Mouse (Mus musculus) midbrain, embryonic 10.5 days (tissue): Measurements from ENCODE around the gene Prickle2. TPM values are rescaled to one million over a fixed set of nuclear protein-coding genes. Genes with fewer than 3 reads are reported as not detected.

ENCODE experiments used
- DNase-seq: peaks from one replicate; pipeline ENCODE4 v3.0.0-alpha.2; 2017; ENCODE audit warnings: low spot score
- H3K27ac ChIP-seq: fragments of 300-500 bp; sonication (generic); replicated peaks from 2 replicates; pipeline ENCODE4 v1.5.1; 2016; ENCODE audit warnings: mild to moderate bottlenecking
- H3K27me3 ChIP-seq: fragments of 300-500 bp; sonication (generic); 2 replicates; pipeline ENCODE4 v1.6.1; 2016; ENCODE audit warnings: low read depth, mild to moderate bottlenecking; ENCODE audit not compliant: poor library complexity, severe bottlenecking
- H3K36me3 ChIP-seq: fragments of 300-500 bp; sonication (generic); 2 replicates; pipeline ENCODE4 v1.6.1; 2016; ENCODE audit warnings: mild to moderate bottlenecking, moderate library complexity
- H3K4me1 ChIP-seq: fragments of 300-500 bp; sonication (generic); 2 replicates; pipeline ENCODE4 v1.6.1; 2016
- H3K4me3 ChIP-seq: fragments of 300-500 bp; sonication (generic); 2 replicates; pipeline ENCODE4 v1.5.1; 2016; ENCODE audit warnings: mild to moderate bottlenecking, moderate library complexity
- H3K9me3 ChIP-seq: fragments of 300-500 bp; sonication (generic); replicated peaks from 2 replicates; pipeline ENCODE4 v1.6.1; 2016; ENCODE audit warnings: mild to moderate bottlenecking
- WGBS: fragments of 180-500 bp; shearing (Covaris S2); methylation state at CpG from one replicate; pipeline ENCODE4 v1.1.7; 2016; 5-methylcytosine and 5-hydroxymethylcytosine counted together
- polyA plus RNA-seq: library from polyadenylated mRNA; unstranded; fragments of >200 nt; fragmentation: Nextera tagmentation; extraction: Ambion mirVana; gene quantifications from 2 replicates; pipeline ENCODE4 v1.2.1, GENCODE M21; 2016

Gene Prickle2
- polyA plus RNA-seq, 1 experiment from 2014 or later = 3.0 TPM

DNA sequence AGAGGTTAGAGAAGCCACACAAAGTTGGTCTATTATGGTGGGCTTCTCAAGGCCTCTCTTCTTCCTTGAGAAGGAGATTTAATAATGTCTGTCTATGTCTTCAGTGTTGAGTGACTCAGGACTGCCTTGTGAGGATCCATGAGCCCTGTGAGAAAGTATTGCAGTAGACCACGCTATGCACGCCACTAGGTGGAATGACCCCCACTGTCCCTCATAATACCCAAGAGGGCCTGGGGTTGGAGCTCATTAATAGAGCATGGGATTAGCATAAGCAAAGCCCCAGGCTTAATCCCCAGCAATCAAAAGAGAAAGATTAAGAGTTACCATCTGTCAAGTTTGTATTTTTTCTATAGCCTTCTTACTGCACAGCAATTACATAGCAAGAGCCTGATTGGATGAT, 180.3 kb downstream of the Prickle2 start:
- no peak for DNase-seq
- no peaks in the 10 kb centered on the region for H3K36me3 ChIP-seq
- H3K4me1 ChIP-seq = peaks cover 9% of the 10 kb centered on the region
- 33% methylated on average over 2 of the region's 2 CpGs for whole genome bisulfite sequencing
- peak overlapping the region; percentile 57; the same call in 1 of the 2 replicates for H3K27ac ChIP-seq
- H3K9me3 ChIP-seq = no peaks in the 10 kb centered on the region
- no peak overlapping the region for H3K4me3 ChIP-seq
- H3K27me3 ChIP-seq = no peaks in the 10 kb centered on the region

- Histone ChIP-seq H3K36me3 (no peaks in the 10 kb centered on the region), H3K4me3 (no peak overlapping the region), H3K27ac (no peak overlapping the region), H3K4me1 (peaks cover 13% of the 10 kb centered on the region), H3K27me3 (no peaks in the 10 kb centered on the region), H3K9me3 (no peaks in the 10 kb centered on the region)
- DNase-seq = no peak
- 83% methylated on average over 7 of the region's 7 CpGs for WGBS
Measured at GRCm38 (mm10) chr6:92521526-92522075, 184.4 kb downstream of the Prickle2 start.

DNA sequence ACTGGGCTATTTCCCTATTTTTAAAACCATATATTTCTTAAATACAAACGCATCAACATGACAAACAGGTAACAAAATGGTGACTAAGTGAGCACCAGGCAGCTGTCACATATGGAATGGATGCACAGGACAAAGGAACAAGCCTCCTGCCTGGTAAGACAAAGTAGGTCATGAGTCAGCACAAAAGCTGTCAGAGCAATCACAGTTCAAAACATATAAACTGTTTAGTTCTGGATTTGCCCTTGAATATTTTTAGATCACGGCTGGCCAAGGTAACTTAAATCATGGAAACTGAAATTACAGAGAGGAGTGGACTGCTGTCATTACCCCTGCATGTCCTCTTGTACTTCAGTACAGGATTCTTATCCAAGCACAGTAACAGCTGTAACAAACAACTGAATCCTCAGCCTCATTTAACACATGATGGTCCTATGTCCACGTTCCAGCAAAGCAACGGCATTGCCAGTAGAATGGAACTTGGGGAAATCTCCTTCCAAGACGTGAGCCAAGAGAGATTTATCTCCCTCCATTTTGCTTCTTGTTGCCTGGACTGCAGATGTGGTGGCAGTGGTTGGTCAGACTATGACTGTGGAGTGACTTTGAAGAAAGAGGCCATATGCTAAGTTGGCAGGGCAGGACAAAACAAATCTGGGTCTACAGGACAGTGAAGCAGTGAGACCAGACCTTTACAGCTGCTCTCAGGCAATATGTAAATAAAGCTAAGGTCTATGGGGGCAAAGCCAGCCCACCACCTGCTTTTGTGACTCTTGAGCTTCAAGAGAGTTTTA, 185.7 kb downstream of the Prickle2 start:
- DNase-seq = no peak
- Histone ChIP-seq H3K27me3 (no peaks in the 10 kb centered on the region), H3K4me1 (peaks cover 7% of the 10 kb centered on the region), H3K27ac (no peak overlapping the region), H3K36me3 (no peaks in the 10 kb centered on the region), H3K9me3 (no peaks in the 10 kb centered on the region), H3K4me3 (no peak overlapping the region)
- 87% methylated on average over 5 of the region's 5 CpGs for WGBS

DNA sequence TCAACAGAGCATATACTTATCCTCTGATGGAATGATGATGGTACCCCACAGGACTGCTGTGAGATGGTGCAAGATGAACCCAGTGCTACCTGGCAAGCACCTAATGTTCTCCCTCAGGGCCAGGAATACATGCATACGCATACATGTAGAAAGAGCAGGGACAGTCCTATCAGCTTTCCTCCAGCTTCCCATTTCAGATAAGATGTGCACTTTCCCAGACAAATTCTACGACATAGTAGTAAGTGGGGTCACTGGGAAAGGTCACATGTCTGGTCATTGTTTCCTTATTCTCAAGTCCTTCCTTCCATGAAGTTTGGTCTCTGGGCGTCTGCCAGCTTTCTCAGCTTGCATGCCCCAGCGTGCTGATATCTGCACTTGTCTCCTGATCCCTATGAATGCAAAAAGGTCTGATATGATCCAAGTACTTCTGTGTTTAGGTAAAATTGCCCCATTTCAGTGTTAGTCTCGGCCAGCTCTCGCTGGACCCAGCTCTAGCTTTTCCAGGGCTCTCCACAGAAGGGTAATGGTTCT, 187.5 kb downstream of the Prickle2 start:
- Histone ChIP-seq H3K4me1 (0 out of 2 replicates have a peak, but pooled peaks cover 5% of the 10 kb centered on the region), H3K9me3 (no peaks in the 10 kb centered on the region), H3K27ac (no peak overlapping the region), H3K4me3 (no peak overlapping the region), H3K27me3 (no peaks in the 10 kb centered on the region), H3K36me3 (no peaks in the 10 kb centered on the region)
- no peak for DNase-seq
- 89% methylated on average over 6 of the region's 6 CpGs for WGBS

GRCm38 (mm10) chr6:92517002-92517401, 189.0 kb downstream of the Prickle2 start:
- H3K4me1 ChIP-seq = 0 out of 2 replicates have a peak, but pooled peaks cover 5% of the 10 kb centered on the region
- 86% methylated on average over 2 of the region's 2 CpGs for whole genome bisulfite sequencing
- no peaks in the 10 kb centered on the region for H3K27me3 ChIP-seq
- H3K9me3 ChIP-seq = no peaks in the 10 kb centered on the region
- H3K4me3 ChIP-seq = no peak overlapping the region
- DNase-seq = no peak
- H3K27ac ChIP-seq = no peak overlapping the region
- H3K36me3 ChIP-seq = no peaks in the 10 kb centered on the region

DNA sequence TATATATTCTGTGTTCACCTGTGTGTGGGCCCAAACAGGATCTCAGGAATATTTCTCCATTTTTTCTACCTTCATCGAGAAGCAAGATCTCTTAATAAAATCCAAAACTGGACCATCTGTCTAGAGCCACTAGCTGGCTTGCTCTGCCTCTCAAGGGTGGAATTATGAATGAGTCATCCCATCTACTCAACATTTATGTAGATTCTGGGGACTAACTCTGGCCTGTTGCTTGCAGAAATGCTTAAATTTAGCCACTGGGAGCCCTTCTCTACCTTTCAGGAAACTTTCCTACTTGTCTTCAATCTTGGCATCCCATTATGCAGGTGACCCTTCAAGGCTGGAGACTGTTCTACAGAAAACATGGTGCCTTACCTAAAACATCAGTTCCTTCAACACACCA, 194.0 kb downstream of the Prickle2 start:
- 98% methylated on average over 1 of the region's 1 CpGs for WGBS
- Histone ChIP-seq H3K4me3 (no peak overlapping the region), H3K4me1 (no peaks in the 10 kb centered on the region), H3K27ac (no peak overlapping the region), H3K27me3 (no peaks in the 10 kb centered on the region), H3K9me3 (no peaks in the 10 kb centered on the region), H3K36me3 (no peaks in the 10 kb centered on the region)
- DNase-seq = no peak

- Histone ChIP-seq H3K4me3 (no peak overlapping the region), H3K9me3 (no peaks in the 10 kb centered on the region), H3K27ac (no peak overlapping the region), H3K4me1 (no peaks in the 10 kb centered on the region), H3K36me3 (no peaks in the 10 kb centered on the region), H3K27me3 (no peaks in the 10 kb centered on the region)
- WGBS = 81% methylated on average over 2 of the region's 2 CpGs
- no peak for DNase-seq
Measured at GRCm38 (mm10) chr6:92509712-92510111, 196.2 kb downstream of the Prickle2 start.

- Histone ChIP-seq H3K4me1 (no peaks in the 10 kb centered on the region), H3K27ac (no peak overlapping the region), H3K4me3 (no peak overlapping the region), H3K27me3 (no peaks in the 10 kb centered on the region), H3K36me3 (no peaks in the 10 kb centered on the region), H3K9me3 (no peaks in the 10 kb centered on the region)
- DNase-seq = no peak
- WGBS = 84% methylated on average over 3 of the region's 3 CpGs
Measured at GRCm38 (mm10) chr6:92506276-92506675, 199.7 kb downstream of the Prickle2 start.

DNA sequence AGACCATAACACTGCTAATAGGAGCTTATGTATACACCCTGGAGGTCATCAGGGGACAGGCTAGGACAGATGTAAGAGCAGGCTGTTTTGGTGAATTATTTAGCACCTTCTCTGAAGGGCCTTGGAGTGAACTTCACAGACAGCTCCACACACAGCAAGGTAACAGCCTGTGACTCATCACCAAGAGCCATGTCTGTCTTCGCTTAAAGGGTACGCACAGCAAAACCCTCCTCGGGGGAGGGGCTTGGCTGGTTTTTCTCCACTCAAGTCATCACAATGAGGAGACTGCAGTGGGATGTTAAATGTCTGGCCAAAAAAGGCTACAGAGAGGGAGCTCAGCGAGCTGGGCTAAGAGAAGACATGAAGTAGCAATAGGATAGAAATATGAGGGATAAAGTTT, 206.5 kb downstream of the Prickle2 start:
- 85% methylated on average over 4 of the region's 4 CpGs for WGBS
- Histone ChIP-seq H3K27ac (no peak overlapping the region), H3K4me1 (peaks cover 9% of the 10 kb centered on the region; the same call in 1 of the 2 replicates), H3K4me3 (no peak overlapping the region), H3K9me3 (no peaks in the 10 kb centered on the region), H3K36me3 (no peaks in the 10 kb centered on the region), H3K27me3 (no peaks in the 10 kb centered on the region)
- DNase-seq = no peak

GRCm38 (mm10) chr6:92498574-92498973, 207.4 kb downstream of the Prickle2 start:
- 73% methylated on average over 6 of the region's 6 CpGs for WGBS

DNA sequence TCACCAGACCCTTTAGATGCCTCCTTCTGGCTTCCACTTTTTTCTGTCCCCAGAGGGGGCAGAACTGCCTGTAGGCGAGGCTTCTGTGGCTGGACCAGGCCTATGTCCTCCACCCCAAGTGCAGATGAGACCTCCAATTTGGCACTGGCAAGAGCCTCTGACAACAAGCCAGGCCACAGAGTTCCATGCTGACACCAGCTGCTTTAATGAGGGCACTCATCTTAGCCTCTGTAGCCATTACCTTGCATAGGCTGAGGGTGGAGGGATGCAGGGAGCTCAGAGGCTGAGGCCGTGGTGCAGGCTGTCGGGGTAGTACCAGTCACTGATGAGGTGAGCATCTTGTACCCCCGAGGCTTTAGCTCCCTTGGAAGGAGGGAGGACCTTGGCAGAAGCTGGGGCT, 208.7 kb downstream of the Prickle2 start:
- Histone ChIP-seq H3K27me3 (no peaks in the 10 kb centered on the region), H3K4me1 (peaks cover 9% of the 10 kb centered on the region; the same call in 1 of the 2 replicates), H3K36me3 (no peaks in the 10 kb centered on the region), H3K9me3 (no peaks in the 10 kb centered on the region), H3K4me3 (no peak overlapping the region), H3K27ac (no peak overlapping the region)
- WGBS = 79% methylated on average over 4 of the region's 4 CpGs
- no peak for DNase-seq

More at GRCm38 (mm10) chr6:92498574-92498973, 207.4 kb downstream of the Prickle2 start:
- Histone ChIP-seq H3K4me1 (peaks cover 9% of the 10 kb centered on the region; the same call in 1 of the 2 replicates), H3K4me3 (no peak overlapping the region), H3K27ac (no peak overlapping the region), H3K9me3 (no peaks in the 10 kb centered on the region), H3K36me3 (no peaks in the 10 kb centered on the region), H3K27me3 (no peaks in the 10 kb centered on the region)
- DNase-seq = no peak

GRCm38 (mm10) chr6:92495500-92495899, 210.5 kb downstream of the Prickle2 start:
- 74% methylated on average over 3 of the region's 3 CpGs for WGBS
- H3K27ac ChIP-seq = no peak overlapping the region
- no peaks in the 10 kb centered on the region for H3K9me3 ChIP-seq
- no peak overlapping the region for H3K4me3 ChIP-seq
- no peak for DNase-seq
- peaks cover 14% of the 10 kb centered on the region for H3K4me1 ChIP-seq
- H3K27me3 ChIP-seq = no peaks in the 10 kb centered on the region
- no peaks in the 10 kb centered on the region for H3K36me3 ChIP-seq

DNA sequence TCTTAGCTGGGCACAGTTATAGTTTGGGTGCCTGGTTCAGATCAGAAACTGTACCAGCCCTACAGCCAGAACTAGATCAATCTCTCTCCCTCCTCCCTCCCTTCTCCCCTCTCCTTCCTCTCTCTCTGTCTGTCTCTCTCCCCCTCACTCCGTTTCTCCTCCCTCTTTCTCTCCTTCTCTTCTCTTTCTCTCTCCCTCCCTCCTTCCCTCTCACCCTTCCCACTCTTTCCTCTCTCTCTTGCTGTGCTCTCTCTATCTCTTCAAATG, 224.3 kb downstream of the Prickle2 start:
- Histone ChIP-seq H3K4me1 (peaks cover 40% of the 10 kb centered on the region), H3K9me3 (no peaks in the 10 kb centered on the region), H3K4me3 (peak overlapping the region; percentile 67), H3K27me3 (no peaks in the 10 kb centered on the region), H3K36me3 (no peaks in the 10 kb centered on the region), H3K27ac (peak overlapping the region; percentile 68)
- WGBS = 10% methylated on average over 1 of the region's 1 CpGs
- no peak for DNase-seq
